Mouse (Mus musculus) regulatory T cell (primary cell): ENCODE results near the gene Gm5168.

ENCODE experiments used
- in situ Hi-C: fragments of 300-600 bp; cut with MboI, MseI; formaldehyde crosslinking; loops from one replicate; pipeline ENCODE4 v1.15.1; 2025; ENCODE audit warnings: high pct_unique_total_duplicates

Gm5168 gene

GRCm38 (mm10) chrX:26050941-26051340, at the start of gene Gm5168:
Gm5168 (minus strand) TSS chrX:26051041.
- in situ Hi-C loops = loop anchor here (10.0 kb wide), 3 partner anchors 406 to 666 kb away; partner anchors contain the start of gene Slx
